Mouse (Mus musculus): ENCODE measurements around the gene Rnf213. TPM values are rescaled to one million over a fixed set of nuclear protein-coding genes. Genes with fewer than 3 reads are reported as not detected.

The Rnf213 gene
- polyA plus RNA-seq, 1 experiment from 2014 or later = 0.72 TPM

DNA sequence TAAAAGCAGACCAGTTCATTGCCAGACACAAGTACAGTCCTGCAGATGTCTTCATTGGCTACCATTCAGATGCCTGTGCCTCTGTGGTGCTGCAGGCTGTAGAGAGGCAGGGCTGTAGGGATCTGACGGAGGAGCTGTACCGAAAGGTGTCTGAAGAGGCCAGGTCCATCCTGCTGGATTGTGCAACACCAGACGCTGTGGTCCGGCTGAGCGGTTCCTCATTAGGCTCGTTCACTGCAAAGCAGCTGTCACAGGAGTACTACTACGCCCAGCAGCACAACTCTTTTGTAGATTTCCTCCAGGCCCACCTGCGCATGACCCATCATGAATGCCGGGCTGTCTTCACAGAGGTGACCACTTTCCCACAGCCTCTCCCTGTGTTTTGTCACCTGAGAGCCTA, 50.5 kb downstream of the Rnf213 start:
- Histone ChIP-seq H3K27ac (ENCODE audit: low read depth, low read length) (no peak overlapping the region), H3K36me3 (ENCODE audit: control insufficient read depth, insufficient read depth, low read length) (no peaks in the 10 kb centered on the region), H3K27me3 (ENCODE audit: control insufficient read depth, insufficient read depth, low read length) (no peaks in the 10 kb centered on the region), H3K9me3 (ENCODE audit: control insufficient read depth, low read length) (no peaks in the 10 kb centered on the region), H3K4me3 (ENCODE audit: low read depth, low read length) (no peak overlapping the region), H3K4me1 (ENCODE audit: control insufficient read depth, insufficient read depth, low read length) (no peaks in the 10 kb centered on the region), H3K4me2 (ENCODE audit: low read depth, low read length) (no peak overlapping the region), H3K9ac (replicated peaks; ENCODE audit: low read depth, low read length) (no peak overlapping the region)
- ATAC-seq (ENCODE audit: low read depth) = no peak
- WGBS = 93% methylated on average over 9 of the region's 9 CpGs

DNA sequence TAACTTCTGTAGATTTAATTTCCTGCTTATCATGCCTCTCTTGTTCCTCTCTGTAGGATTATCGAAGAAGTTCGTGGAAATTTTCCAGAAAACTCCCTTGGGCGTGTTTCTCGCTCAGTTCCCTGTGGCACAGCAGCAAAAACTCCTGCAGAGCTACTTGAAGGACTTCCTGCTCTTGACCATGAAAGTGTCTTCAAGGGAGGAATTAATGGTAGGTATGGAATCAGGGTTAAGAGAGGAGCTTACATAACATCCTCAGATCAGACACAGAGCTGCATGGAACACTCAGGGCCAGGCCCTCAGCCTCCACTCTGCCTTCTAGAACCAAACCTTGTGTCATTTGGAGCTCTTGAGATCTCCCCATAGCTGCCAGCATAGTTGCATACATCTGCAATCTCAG, 63.2 kb downstream of the Rnf213 start:
- no peak overlapping the region for H3K9ac ChIP-seq (replicated peaks; ENCODE audit: low read depth, low read length)
- no peaks in the 10 kb centered on the region for H3K36me3 ChIP-seq (ENCODE audit: control insufficient read depth, insufficient read depth, low read length)
- 88% methylated on average over 4 of the region's 4 CpGs for WGBS

DNA sequence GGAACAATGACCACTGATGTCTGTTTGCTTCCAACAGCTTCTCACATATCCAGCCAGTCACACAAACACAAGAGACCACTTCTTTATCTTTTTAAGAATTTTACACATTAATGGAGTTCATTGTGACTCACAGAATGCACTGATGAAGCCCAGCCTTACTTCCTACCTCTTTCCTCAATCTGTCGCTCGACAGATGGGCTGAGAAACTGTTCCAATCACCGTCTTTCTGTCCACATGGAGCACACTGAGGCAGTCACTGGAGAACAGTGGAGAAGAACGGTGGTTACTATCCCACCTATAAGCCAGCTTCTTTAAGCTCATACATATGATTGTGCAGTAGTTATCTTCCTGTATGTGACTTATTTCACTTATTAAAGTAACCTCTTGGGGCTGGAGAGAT, 85.0 kb downstream of the Rnf213 start:
- 93% methylated on average over 4 of the region's 4 CpGs for WGBS

More for the DNA sequence above, 63.2 kb downstream of the Rnf213 start:
- Histone ChIP-seq H3K4me1 (ENCODE audit: control insufficient read depth, insufficient read depth, low read length) (no peaks in the 10 kb centered on the region), H3K4me3 (ENCODE audit: low read depth, low read length) (no peak overlapping the region), H3K27me3 (ENCODE audit: control insufficient read depth, insufficient read depth, low read length) (no peaks in the 10 kb centered on the region), H3K9me3 (ENCODE audit: control insufficient read depth, low read length) (no peaks in the 10 kb centered on the region), H3K4me2 (ENCODE audit: low read depth, low read length) (no peak overlapping the region), H3K27ac (ENCODE audit: low read depth, low read length) (no peak overlapping the region)
- no peak for ATAC-seq (ENCODE audit: low read depth)

DNA sequence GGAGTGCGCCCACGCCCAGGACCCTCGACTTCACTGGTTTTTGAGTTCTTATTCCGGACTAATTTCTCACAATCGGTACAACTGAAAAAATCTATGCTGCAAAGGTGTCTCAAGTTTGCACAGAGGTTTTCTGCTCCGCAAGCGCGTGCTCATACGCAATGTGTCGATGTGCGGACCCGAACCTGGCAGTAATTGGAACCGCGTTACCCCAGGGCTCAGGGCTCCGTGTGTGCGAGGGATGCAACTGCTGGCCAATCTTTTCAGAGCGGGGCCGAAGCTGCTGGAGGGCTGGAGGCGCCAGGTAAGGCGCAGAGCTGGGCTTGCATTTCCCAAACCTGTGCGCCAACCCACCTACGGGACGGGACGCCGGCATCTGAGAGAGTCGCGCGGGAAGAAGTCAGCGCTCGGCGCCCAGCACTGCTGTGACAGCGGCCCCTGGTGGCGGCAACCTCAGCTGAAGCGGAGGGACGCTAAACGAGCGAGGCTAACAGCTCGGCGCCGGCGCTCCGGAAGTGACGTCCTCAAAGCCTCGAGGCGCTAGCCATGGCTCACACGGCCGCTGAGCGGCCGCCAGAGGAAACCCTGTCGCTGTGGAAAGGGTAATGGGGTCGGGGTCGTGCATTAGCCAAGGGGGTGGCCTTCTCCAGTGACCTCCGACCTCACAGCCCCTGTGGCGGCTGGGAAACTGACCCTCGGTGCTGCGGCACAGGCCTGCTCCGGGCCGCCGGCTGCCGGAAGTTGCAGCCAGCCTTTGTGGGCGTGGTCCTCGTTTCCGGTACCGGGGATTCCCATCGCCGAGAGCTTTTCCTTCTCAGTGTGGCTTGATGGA, 98.2 kb downstream of the Rnf213 start, which contains the start of gene Endov:
Endov (plus strand) TSS at position 487 of the 829 bp plus-strand sequence.
- WGBS = under 1% methylated on average over 66 of the region's 66 CpGs
- H3K36me3 ChIP-seq (ENCODE audit: control insufficient read depth, insufficient read depth, low read length) = no peaks in the 10 kb centered on the region

More for the DNA sequence above, 85.0 kb downstream of the Rnf213 start:
- no peak overlapping the region for H3K9ac ChIP-seq (replicated peaks; ENCODE audit: low read depth, low read length)
- H3K27ac ChIP-seq (ENCODE audit: low read depth, low read length) = no peak overlapping the region
- no peak overlapping the region for H3K4me2 ChIP-seq (ENCODE audit: low read depth, low read length)
- no peaks in the 10 kb centered on the region for H3K27me3 ChIP-seq (ENCODE audit: control insufficient read depth, insufficient read depth, low read length)
- H3K4me1 ChIP-seq (ENCODE audit: control insufficient read depth, insufficient read depth, low read length) = no peaks in the 10 kb centered on the region
- H3K36me3 ChIP-seq (ENCODE audit: control insufficient read depth, insufficient read depth, low read length) = no peaks in the 10 kb centered on the region
- H3K4me3 ChIP-seq (ENCODE audit: low read depth, low read length) = no peak overlapping the region
- no peak for ATAC-seq (ENCODE audit: low read depth)
- no peaks in the 10 kb centered on the region for H3K9me3 ChIP-seq (ENCODE audit: control insufficient read depth, low read length)

DNA sequence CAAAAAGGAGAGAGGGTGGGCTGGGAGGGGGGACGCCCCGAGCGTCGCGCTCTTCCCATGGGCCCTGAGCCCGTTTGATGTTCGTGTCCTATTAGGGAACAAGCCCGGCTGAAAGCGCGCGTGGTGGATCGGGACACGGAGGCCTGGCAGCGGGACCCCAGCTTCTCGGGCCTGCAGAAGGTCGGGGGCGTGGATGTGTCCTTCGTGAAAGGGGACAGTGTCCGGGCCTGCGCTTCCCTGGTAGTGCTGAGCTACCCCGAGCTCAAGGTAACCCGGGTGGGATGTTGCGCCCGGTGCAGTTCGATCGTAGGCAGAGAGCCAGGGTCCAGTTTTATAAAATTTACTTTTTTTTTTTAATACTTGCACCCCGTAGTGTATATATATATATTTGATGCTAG, 98.8 kb downstream of the Rnf213 start:
- Histone ChIP-seq H3K4me2 (ENCODE audit: low read depth, low read length) (peak overlapping the region; percentile 59), H3K27me3 (ENCODE audit: control insufficient read depth, insufficient read depth, low read length) (no peaks in the 10 kb centered on the region), H3K4me3 (ENCODE audit: low read depth, low read length) (peak overlapping the region; percentile 77), H3K9me3 (ENCODE audit: control insufficient read depth, low read length) (no peaks in the 10 kb centered on the region), H3K27ac (ENCODE audit: low read depth, low read length) (peak overlapping the region; percentile 95), H3K4me1 (ENCODE audit: control insufficient read depth, insufficient read depth, low read length) (peaks cover 5% of the 10 kb centered on the region; the same call in 1 of the 2 replicates), H3K9ac (replicated peaks; ENCODE audit: low read depth, low read length) (peak overlapping the region; percentile 88), H3K36me3 (ENCODE audit: control insufficient read depth, insufficient read depth, low read length) (no peaks in the 10 kb centered on the region)
- peak; percentile 49; the same call in 1 of the 2 replicates for ATAC-seq (ENCODE audit: low read depth)
- 6% methylated on average over 27 of the region's 27 CpGs for WGBS

More for the DNA sequence above, 98.2 kb downstream of the Rnf213 start, which contains the start of gene Endov:
- H3K9ac ChIP-seq (replicated peaks; ENCODE audit: low read depth, low read length) = peak within 1 kb of the TSS; percentile 88
- ATAC-seq (ENCODE audit: low read depth) = peak; percentile 95
- no peaks in the 10 kb centered on the region for H3K9me3 ChIP-seq (ENCODE audit: control insufficient read depth, low read length)
- H3K4me2 ChIP-seq (ENCODE audit: low read depth, low read length) = peak within 1 kb of the TSS; percentile 59
- no peaks in the 10 kb centered on the region for H3K27me3 ChIP-seq (ENCODE audit: control insufficient read depth, insufficient read depth, low read length)
- peak within 1 kb of the TSS; percentile 95 for H3K27ac ChIP-seq (ENCODE audit: low read depth, low read length)
- H3K4me3 ChIP-seq (ENCODE audit: low read depth, low read length) = peak within 1 kb of the TSS; percentile 77
- peaks cover 5% of the 10 kb centered on the region; the same call in 1 of the 2 replicates for H3K4me1 ChIP-seq (ENCODE audit: control insufficient read depth, insufficient read depth, low read length)

DNA sequence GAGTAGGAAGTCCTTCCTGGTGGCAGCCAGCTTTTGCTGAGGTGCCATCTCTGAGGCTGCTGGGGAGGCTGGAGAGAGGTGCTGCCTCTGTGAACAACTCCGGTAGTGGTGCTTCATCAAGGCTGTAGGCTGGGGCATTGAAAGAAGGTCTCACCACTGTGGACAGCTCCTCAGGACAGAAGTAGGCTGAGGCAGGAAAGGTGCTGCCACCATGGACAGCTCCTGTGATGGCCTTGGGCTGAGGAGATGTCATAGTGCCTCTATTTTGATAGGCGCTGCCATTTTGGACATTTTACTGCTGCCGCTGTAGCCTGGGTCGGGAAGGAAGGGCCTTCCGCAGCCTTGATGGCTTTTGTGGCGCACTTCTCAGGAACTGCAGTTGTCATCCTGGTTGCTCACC, 99.9 kb downstream of the Rnf213 start:
- Histone ChIP-seq H3K4me1 (ENCODE audit: control insufficient read depth, insufficient read depth, low read length) (peaks cover 5% of the 10 kb centered on the region; the same call in 1 of the 2 replicates), H3K27me3 (ENCODE audit: control insufficient read depth, insufficient read depth, low read length) (no peaks in the 10 kb centered on the region), H3K9me3 (ENCODE audit: control insufficient read depth, low read length) (no peaks in the 10 kb centered on the region), H3K36me3 (ENCODE audit: control insufficient read depth, insufficient read depth, low read length) (no peaks in the 10 kb centered on the region), H3K4me2 (ENCODE audit: low read depth, low read length) (peak overlapping the region; percentile 59; the same call in 1 of the 2 replicates), H3K4me3 (ENCODE audit: low read depth, low read length) (no peak overlapping the region), H3K9ac (replicated peaks; ENCODE audit: low read depth, low read length) (no peak overlapping the region), H3K27ac (ENCODE audit: low read depth, low read length) (no peak overlapping the region)
- ATAC-seq (ENCODE audit: low read depth) = no peak
- WGBS = 94% methylated on average over 6 of the region's 6 CpGs

DNA sequence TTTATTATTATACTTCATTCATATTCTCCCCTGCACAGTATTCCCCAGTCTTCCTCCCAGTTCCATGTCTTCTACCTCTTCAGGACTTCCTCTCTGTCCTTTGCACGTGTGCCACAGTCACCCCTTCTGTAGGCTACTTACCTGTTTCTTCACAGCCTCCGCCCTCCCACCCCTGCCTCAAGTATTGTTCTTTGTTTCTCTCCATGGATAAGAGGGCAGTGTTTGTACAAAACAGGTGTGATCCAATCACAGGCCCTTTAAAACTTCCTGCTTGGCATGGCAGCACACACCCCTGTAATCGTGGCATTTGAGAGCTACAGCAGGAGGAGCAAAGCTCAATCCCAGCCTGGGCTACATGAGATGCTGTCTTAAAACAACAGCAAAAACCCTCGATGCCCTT, 100.6 kb downstream of the Rnf213 start:
- Histone ChIP-seq H3K9me3 (ENCODE audit: control insufficient read depth, low read length) (no peaks in the 10 kb centered on the region), H3K27me3 (ENCODE audit: control insufficient read depth, insufficient read depth, low read length) (no peaks in the 10 kb centered on the region), H3K36me3 (ENCODE audit: control insufficient read depth, insufficient read depth, low read length) (peaks cover 2% of the 10 kb centered on the region; the same call in 1 of the 2 replicates), H3K4me2 (ENCODE audit: low read depth, low read length) (no peak overlapping the region), H3K9ac (replicated peaks; ENCODE audit: low read depth, low read length) (no peak overlapping the region), H3K4me1 (ENCODE audit: control insufficient read depth, insufficient read depth, low read length) (peaks cover 5% of the 10 kb centered on the region; the same call in 1 of the 2 replicates), H3K27ac (ENCODE audit: low read depth, low read length) (no peak overlapping the region), H3K4me3 (ENCODE audit: low read depth, low read length) (no peak overlapping the region)
- no peak for ATAC-seq (ENCODE audit: low read depth)
- 92% methylated on average over 4 of the region's 4 CpGs for WGBS

DNA sequence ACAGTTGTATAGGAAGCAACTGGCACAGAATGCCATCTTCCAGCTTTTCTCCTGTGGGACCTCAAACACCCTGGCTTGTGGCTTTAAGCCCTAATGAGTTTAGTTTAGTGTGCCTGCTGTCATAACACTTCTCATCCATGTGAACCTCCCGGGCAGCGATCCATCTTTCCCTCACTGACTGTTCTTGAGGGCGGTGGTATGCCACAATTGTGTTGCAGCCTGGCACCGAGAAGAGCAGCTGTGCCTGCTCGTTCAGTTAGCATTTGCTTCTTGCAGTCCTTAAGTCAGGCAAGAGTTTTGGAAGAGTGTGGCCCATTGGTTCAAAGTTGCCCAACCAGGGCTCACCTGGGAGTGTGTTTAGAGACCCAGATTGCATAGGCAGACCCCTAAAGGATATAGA, 103.2 kb downstream of the Rnf213 start:
- no peak overlapping the region for H3K4me2 ChIP-seq (ENCODE audit: low read depth, low read length)
- WGBS = 83% methylated on average over 5 of the region's 5 CpGs
- H3K4me1 ChIP-seq (ENCODE audit: control insufficient read depth, insufficient read depth, low read length) = peaks cover 5% of the 10 kb centered on the region; the same call in 1 of the 2 replicates
- no peaks in the 10 kb centered on the region for H3K9me3 ChIP-seq (ENCODE audit: control insufficient read depth, low read length)
- no peak overlapping the region for H3K4me3 ChIP-seq (ENCODE audit: low read depth, low read length)
- H3K36me3 ChIP-seq (ENCODE audit: control insufficient read depth, insufficient read depth, low read length) = peaks cover 3% of the 10 kb centered on the region; the same call in 1 of the 2 replicates
- no peak for ATAC-seq (ENCODE audit: low read depth)
- no peaks in the 10 kb centered on the region for H3K27me3 ChIP-seq (ENCODE audit: control insufficient read depth, insufficient read depth, low read length)
- no peak overlapping the region for H3K9ac ChIP-seq (replicated peaks; ENCODE audit: low read depth, low read length)
- no peak overlapping the region for H3K27ac ChIP-seq (ENCODE audit: low read depth, low read length)

DNA sequence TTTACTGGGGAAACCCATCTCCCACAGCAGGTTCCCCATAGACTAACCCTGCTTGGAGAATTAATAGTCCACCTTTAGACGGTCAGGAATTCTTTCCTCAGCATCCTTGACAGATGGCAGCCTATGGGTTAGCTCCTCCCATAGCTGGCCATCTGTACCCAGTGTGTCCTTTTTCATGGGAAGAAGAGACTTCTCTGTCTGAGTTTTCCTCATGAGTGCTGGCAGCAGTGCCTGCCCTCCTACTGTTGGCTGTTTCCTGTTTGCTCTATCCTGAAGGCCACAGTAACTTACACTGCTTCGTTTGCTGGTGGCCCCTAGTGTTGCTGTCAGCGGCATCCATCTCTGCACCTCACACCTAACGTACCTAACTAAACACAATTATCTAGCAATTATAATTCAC, 104.6 kb downstream of the Rnf213 start:
- H3K36me3 ChIP-seq (ENCODE audit: control insufficient read depth, insufficient read depth, low read length) = peaks cover 3% of the 10 kb centered on the region; the same call in 1 of the 2 replicates
- no peaks in the 10 kb centered on the region for H3K9me3 ChIP-seq (ENCODE audit: control insufficient read depth, low read length)
- peaks cover under 1% of the 10 kb centered on the region; the same call in 1 of the 2 replicates for H3K4me1 ChIP-seq (ENCODE audit: control insufficient read depth, insufficient read depth, low read length)
- H3K27ac ChIP-seq (ENCODE audit: low read depth, low read length) = no peak overlapping the region
- no peaks in the 10 kb centered on the region for H3K27me3 ChIP-seq (ENCODE audit: control insufficient read depth, insufficient read depth, low read length)
- H3K4me3 ChIP-seq (ENCODE audit: low read depth, low read length) = no peak overlapping the region
- no peak overlapping the region for H3K4me2 ChIP-seq (ENCODE audit: low read depth, low read length)
- no peak for ATAC-seq (ENCODE audit: low read depth)
- H3K9ac ChIP-seq (replicated peaks; ENCODE audit: low read depth, low read length) = no peak overlapping the region
- 68% methylated on average over 4 of the region's 4 CpGs for WGBS
